Mouse (Mus musculus) layer of hippocampus, adult 2 months (tissue): ENCODE measurements at regions not wholly inside any gene's neighbourhood (a gene's known extent, or its start where the extent isn't known, plus 50 kb on each side); places are given as distances from the start of the nearest gene placed in this dataset.

Experiments
- DNase-seq, 2 experiments: peaks; one replicate each; pipeline ENCODE4 v3.0.0; 2022; ENCODE audit warnings: low spot score in 2 of 2
- H3K27ac ChIP-seq: fragments of 200-600 bp; 2 replicates; pipeline ENCODE4 v1.8.1; 2022
- H3K4me3 ChIP-seq: fragments of 200-600 bp; 2 replicates; pipeline ENCODE4 v1.8.1; 2022; ENCODE audit warnings: mild to moderate bottlenecking
- CTCF ChIP-seq: fragments of 200-600 bp; conservative IDR thresholded peaks from 2 replicates; pipeline ENCODE4 v1.8.1; 2022; ENCODE audit warnings: antibody characterized with exemption, mild to moderate bottlenecking, moderate library complexity

DNA sequence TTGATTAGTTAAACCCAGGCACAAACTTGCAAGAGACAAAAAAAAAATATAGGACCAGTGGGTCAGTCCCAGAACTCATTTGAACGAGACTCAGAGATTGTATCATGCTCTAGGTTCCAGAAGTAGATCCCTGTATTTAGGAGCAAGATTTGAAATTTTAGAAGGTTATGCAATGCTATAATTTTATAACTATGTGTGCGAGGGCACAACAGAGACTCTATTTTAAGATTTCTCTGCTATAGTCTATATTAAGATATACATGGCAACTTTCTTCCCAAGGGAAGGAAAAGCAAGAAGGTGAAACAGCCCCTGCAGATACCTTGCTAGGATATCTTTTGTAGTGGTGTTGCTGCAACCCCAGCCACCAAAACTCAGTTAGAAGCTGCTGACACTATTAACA, 55.7 kb downstream of the Otor start:
- DNase-seq = no peak
- Histone ChIP-seq H3K4me3 (no peak overlapping the region), H3K27ac (no peak overlapping the region)
- TF ChIP-seq CTCF = no peak

DNA sequence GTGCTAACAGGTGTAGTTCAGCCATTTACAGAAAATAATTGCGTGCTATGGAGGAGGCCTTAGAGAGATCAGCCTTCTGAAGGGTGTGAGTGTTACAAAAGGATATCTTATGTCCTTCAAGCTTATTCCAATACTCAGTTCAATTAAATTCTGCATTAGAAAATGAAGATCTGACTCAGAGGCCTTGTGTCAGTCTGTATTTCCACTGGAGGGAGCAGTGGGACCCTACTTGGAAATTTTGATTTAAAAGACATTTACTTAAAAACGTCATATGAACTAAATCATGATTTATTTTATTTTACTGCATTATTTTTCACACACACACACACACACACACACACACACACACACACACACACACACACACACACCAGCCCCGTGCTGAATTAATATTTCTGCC, 70.9 kb downstream of the Otor start:
- TF ChIP-seq CTCF = peak; percentile 74
- DNase-seq = peak; percentile 10 to 27

DNA sequence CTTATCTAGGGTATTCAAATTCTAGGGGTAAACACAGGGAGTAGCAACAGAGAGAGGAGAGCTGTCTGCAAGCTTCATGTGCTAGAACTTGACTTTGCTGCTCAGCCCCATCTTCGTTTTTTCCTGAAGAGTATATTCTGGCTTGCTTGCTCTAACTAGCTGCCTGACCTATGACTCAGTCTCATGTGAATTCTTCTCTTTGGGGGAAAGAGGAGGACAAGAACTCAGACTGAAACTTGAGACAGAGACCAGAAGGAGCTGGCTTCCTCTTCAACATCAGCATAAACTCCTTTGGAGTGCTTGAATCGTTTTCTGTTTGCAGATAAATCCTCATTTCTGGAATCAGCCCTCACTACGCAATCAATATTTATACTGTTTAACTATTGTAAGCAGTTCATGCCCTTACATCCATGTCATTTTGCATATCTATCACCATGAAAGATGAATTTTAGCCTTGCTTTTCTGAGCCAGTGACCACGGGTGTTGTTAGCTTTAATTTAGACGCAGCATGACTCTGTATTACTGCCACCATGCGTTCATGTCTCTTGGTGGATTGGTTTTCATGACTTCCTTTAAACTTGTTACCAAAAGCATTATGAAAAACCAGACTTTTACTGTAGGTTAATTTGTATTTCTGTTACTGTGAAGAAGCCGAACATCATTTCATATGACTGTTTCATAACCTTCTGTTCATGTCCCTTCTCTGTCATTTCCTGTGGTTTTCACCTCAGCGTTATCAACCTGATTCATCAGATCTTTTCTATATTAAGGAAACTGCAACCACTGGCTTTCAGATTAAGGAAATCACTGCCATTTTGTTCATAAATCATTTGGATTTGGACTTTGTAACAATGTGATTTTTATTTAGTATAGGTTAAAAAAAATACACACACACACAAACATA, 86.1 kb downstream of the Otor start:
- no peak for TF ChIP-seq CTCF
- no peak for DNase-seq
- no peak overlapping the region for H3K4me3 ChIP-seq
- H3K27ac ChIP-seq = no peak overlapping the region

More for the DNA sequence above, 70.9 kb downstream of the Otor start:
- Histone ChIP-seq H3K27ac (no peak overlapping the region), H3K4me3 (no peak overlapping the region)

DNA sequence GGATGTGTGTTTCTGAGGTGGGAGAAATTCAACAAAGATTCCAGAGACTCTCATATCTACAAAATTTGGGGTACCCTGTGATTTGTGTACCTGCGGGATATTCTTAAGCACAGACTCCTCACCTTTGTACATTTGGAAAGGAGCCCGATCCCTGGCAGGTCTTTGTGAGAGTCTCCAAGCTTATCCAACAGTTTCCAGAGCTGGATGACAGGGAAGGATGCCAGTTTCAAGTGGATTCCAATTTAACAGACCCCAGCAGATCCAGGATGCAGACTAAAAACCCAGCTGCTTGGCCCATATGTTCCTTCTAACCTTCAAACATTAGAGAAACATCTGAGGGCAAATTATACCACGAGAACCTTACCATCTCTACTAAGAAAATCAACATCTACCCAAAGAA, 88.5 kb downstream of the Otor start:
- no peak overlapping the region for H3K4me3 ChIP-seq
- DNase-seq = no peak
- no peak for TF ChIP-seq CTCF
- no peak overlapping the region for H3K27ac ChIP-seq

DNA sequence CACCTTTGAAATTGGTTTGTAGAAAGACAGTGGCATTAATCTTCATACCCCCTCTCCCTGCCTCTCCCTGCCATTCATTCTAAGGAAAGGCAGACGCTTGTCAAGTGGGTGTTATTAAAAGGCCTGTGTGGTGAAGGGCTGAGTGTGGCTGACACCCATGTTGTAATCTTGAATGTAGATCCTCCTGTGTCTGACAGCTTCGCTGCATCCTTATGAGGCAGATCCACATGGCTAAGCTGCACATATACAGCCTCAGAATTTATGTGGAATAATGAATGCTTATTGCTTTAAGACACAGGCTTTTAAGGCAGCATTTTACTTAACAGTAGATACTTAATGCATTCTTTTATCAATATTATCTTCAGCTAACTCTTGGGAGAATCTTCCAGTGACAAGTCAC, 92.4 kb downstream of the Otor start:
- no peak for TF ChIP-seq CTCF
- Histone ChIP-seq H3K4me3 (no peak overlapping the region), H3K27ac (no peak overlapping the region)
- DNase-seq = no peak

DNA sequence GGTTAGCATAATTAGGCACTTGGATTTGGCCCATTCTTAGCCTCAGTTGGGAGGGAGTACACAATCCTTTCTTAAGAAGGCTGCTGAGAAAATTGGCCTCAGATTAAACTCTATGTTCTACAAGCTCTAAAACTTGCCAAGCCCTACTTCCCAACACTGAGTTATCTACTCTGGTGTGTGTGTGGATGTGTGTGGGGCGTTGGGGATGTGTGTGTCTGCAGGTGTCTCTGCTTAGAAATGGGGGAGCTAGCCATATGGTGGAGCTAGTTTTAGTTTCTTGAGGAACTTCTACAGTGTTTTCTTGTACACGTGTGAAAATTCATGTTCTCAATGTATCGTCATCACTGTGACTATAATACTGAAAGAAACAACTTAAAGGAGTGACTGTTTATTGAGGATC, 106.3 kb downstream of the Otor start:
- Histone ChIP-seq H3K27ac (no peak overlapping the region), H3K4me3 (no peak overlapping the region)
- no peak for DNase-seq
- TF ChIP-seq CTCF = no peak

DNA sequence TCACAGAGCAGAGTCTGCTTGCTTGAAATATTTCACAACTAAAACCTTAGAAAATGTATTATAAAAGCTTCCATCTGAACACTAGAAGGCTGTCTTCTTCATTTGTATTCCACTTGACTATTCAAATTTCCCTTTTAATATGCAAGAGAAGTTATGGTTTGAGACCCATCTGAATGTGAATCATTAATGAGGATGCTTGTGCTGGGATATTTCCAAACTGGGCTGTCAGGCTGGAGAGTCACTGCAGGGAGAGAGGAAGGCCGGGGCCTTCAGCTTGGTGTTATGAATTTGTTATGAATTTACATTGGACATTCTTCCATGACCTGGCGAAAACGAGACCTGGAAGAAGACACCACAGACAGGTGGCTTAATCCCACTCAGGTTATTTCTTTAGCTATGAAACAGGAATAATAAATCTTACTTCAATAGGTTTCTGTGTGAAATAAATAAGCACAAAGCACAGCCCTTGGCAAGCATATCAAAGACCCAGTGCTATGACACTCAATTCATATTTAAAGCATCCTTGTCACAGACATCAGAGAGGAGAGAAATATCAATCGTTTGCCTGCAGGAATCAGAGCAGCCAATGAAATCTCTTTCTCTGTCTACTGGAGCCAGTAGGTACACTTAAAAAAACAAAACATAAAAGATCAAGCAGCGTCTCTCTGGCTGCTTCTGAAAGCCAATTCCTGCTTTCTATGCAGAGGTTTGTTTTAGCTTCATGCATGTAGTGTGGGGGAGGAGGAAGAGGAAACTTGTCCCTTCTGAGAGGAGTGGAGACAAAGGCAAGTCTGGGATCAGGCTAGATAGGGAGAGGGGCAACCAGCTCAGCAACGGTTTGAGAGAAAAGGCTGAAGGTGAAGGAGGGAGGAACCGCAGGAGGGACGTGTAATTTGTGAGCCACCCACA, 114.2 kb downstream of the Otor start:
- Histone ChIP-seq H3K27ac (no peak overlapping the region), H3K4me3 (no peak overlapping the region)
- no peak for DNase-seq
- TF ChIP-seq CTCF = no peak

DNA sequence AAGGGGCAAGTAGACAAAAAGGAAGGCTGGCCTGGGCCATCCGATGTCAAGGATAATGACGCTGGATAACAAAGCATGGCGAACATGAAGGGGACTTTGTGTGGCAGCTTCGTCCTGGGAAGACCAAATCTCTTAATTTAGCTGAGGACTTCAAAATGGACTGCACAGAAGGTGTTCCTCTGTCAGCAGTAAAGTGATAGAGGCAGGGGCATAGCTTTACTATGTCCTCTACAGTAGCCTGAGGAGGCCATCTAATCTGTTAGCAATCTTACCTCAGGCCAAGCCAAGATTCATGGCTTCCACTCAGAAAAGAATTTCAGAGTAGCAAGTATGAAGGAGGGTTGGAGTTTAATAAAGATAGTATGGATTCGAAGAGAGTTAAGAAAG, 114.9 kb downstream of the Otor start:
- Histone ChIP-seq H3K4me3 (no peak overlapping the region), H3K27ac (no peak overlapping the region)
- DNase-seq = no peak
- TF ChIP-seq CTCF = no peak

DNA sequence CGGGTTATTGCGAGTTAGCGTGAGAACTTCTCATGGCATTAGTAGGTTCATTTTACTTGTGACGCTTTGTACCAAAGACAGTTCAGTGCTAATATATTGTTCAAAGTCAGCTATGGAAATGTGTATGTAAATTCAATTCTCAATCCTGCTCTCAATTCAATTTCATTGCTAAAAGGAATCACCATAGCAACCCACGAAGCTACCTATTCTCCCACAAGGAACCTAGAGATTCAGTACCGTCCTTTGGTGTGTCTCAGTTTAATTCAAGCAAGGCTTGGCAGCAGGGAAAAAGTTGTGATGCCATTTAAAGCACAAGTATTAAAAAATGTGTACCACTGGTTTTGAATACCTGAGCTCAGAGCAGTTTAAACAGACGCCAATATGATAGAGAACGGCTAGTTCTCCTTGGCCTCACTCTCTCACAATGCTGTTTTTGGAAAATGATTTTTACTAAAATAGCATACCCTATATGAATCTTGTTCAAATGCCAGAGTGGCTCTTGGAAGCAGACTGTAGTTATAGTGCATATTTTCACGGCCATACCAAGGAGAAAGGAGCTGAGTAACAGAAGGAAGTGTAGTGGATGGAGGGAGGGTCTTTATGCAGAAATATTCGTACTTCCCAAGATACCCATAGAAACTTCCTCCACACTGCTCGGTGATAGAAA, 121.4 kb downstream of the Otor start:
- no peak for TF ChIP-seq CTCF
- DNase-seq = no peak
- H3K4me3 ChIP-seq = no peak overlapping the region
- H3K27ac ChIP-seq = no peak overlapping the region

DNA sequence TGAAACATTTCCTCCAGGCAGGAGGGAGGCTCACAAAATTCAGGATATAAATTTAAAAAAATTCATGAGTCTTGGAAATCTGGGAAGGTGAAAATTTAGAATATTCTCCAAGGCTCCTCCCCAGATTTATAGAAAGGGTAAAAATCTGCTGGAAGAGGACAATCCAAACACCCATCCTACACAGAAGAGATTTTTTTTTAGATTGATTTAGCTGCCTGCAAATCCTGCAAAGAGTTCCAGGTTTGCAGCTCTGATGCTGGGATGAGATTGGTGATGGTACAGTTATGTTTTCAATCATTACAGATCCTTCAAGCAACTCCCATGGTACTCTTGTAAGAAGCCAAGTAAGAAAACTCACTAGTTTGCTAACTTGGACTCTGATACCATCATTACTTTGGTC, 127.8 kb downstream of the Otor start:
- Histone ChIP-seq H3K4me3 (no peak overlapping the region), H3K27ac (no peak overlapping the region)
- TF ChIP-seq CTCF = no peak
- DNase-seq = no peak

DNA sequence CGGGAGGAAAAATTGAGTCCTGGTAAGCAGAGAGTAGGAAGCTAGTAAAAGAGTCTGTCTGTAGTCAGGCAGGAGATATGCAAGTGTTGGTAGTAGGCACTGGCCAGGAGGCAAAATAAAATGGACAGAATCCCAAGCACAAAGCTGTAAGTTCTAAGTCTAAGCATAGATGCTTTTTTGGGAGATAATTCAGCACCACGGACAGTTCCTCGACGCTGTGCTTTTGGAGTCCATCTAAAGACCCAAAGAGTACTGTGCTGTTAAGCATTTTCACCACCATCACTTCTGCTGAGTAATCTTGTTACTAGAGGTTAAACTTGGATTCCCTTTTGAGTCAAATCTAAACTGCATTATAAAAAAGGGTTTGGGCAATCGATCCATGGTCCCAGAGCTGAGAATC, 128.9 kb downstream of the Otor start:
- H3K27ac ChIP-seq = no peak overlapping the region
- H3K4me3 ChIP-seq = no peak overlapping the region
- TF ChIP-seq CTCF = no peak
- no peak for DNase-seq

DNA sequence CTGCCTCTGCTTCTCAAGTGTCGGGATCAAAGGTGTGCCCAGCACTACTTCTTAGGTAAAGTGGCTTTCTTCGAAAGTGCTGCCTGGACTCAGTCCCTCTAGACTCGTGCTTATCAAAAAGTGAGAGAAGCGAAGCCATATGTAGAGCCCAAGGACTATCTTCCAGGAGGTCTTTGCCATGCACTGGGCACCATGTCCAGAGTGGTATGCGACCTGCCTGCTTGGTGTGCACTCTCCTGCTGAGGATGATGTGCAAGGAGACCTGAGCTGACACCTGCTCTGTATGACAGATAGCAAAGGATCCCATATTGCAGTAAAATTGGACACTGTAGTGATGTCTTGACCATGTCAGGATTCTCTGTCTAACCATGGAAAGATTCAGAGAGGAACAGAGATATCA, 139.0 kb downstream of the Otor start:
- no peak for DNase-seq
- Histone ChIP-seq H3K4me3 (no peak overlapping the region), H3K27ac (peak overlapping the region; percentile 87)
- TF ChIP-seq CTCF = no peak

DNA sequence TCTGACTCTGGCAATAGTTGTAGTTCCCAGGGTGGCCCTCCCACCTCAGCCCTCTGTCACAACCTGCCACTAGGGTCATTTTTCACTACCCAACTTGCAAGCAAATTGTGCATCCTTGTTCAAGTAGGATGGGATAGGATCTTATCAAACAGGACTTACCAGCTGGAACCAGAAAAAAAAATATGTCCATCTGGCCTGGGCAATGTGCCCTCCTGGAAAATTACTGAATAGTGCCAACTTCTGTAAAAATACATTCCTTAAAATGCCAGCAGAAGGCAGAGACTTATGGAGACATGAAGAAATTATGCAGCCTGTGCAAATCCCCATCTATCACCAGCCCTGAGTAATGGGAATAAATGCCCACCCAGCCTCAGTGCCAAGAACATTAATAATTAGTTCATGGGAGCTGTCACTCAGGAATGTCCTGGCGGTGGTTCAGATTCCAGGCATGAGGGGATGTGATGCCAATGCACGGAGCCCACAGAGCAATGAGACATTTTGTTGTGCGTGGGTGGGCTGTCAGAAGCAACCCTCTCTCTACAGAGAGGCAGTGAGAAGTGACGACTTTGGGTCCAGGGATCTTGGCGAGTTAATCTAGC, 139.6 kb downstream of the Otor start:
- no peak overlapping the region for H3K4me3 ChIP-seq
- peak; percentile 87 to 92 for DNase-seq
- 0 out of 2 replicates have a peak, but pooled peaks have one; percentile 7 for TF ChIP-seq CTCF
- H3K27ac ChIP-seq = peak overlapping the region; percentile 87
